In the genomic region with DNA sequence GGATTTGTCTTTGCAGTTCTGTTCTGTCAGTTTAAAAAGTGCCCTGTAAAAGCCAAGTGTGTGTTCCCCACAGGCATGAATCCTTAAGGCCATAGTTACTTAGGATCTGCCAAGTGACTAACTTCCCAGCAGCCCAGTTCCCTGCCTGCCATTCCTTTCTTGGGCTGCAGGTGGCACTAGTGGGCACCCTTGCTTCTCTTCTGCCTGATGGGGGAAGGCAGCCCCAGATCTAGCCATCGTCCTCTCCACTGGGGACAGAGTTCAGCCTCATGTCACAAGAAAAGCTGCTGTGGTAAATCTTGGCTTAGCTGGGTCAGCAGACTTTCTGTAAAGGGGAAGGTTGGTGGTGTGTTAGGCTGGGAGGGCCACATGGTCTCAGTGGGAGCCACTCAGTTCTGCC, we compare ENCODE assay signal across 8 mouse cellular contexts. TPM values are rescaled to one million over a fixed set of nuclear protein-coding genes. Genes with fewer than 3 reads are reported as not detected.
DNase-seq lines count a peak whose midpoint lies in the region; ATAC-seq and TF ChIP-seq lines count a peak whose summit lies in the region.

No protein-coding gene starts in this region.

- H3K27me3 ChIP-seq in neural tube, embryonic 15.5 days (replicated peaks) = no peaks in the 10 kb centered on the region
- H3K27me3 ChIP-seq in limb, embryonic 12.5 days = no peaks in the 10 kb centered on the region
- no peaks in the 10 kb centered on the region for H3K27me3 ChIP-seq in splenic B cell, adult 2 months (ENCODE audit: control insufficient read depth, insufficient read depth, low read length, poor library complexity, severe bottlenecking)

- no peak overlapping the region for H3K9ac ChIP-seq in neural tube, embryonic 15.5 days (replicated peaks)
- no peak overlapping the region for H3K9ac ChIP-seq in limb, embryonic 12.5 days (replicated peaks)

- H3K9me3 ChIP-seq in neural tube, embryonic 15.5 days (replicated peaks) = no peaks in the 10 kb centered on the region
- no peaks in the 10 kb centered on the region for H3K9me3 ChIP-seq in limb, embryonic 12.5 days

- no peak overlapping the region for H3K4me2 ChIP-seq in neural tube, embryonic 15.5 days
- no peak overlapping the region for H3K4me2 ChIP-seq in limb, embryonic 12.5 days

- H3K4me1 ChIP-seq in neural tube, embryonic 15.5 days = no peaks in the 10 kb centered on the region
- no peaks in the 10 kb centered on the region for H3K4me1 ChIP-seq in cortical plate, adult 2 months (ENCODE audit: control insufficient read depth, insufficient read depth, low read length)
- H3K4me1 ChIP-seq in limb, embryonic 12.5 days (replicated peaks) = no peaks in the 10 kb centered on the region

- TF ChIP-seq POLR2A in cortical plate, adult 2 months (IDR thresholded peaks at IDR 0.05; ENCODE audit: extremely low read depth, insufficient read depth, low read length) = no peak

- 0% methylated on average over 1 of the region's 1 CpGs for WGBS in neural tube, embryonic 15.5 days
- 0% methylated on average over 1 of the region's 1 CpGs for WGBS in limb, embryonic 12.5 days

- peak; percentile 80 for DNase-seq in neural tube, embryonic 10.5 days (ENCODE audit: extremely low spot score, low spot score)
- peak; percentile 71 to 84 for DNase-seq in heart, adult 18-20 months
- peak; percentile 61 to 85 for DNase-seq in kidney, adult 8-10 months
- peak; percentile 91 for DNase-seq in splenic B cell, adult 2 months (ENCODE audit: low read depth, low spot score)

- no peak; the same call in 1 of the 2 replicates for ATAC-seq in neural tube, embryonic 15.5 days (ENCODE audit: low FRiP score)
- peak; percentile 56; the same call in 1 of the 2 replicates for ATAC-seq in limb, embryonic 12.5 days (ENCODE audit: insufficient number of reproducible peaks, insufficient read depth, low FRiP score, low TSS enrichment, low read depth)
- peak; percentile 89 for ATAC-seq in monocyte, adult 5-6 weeks (replicated peaks; ENCODE audit: insufficient number of reproducible peaks, low FRiP score, low TSS enrichment, poor library complexity, severe bottlenecking)

- H3K27ac ChIP-seq in neural tube, embryonic 15.5 days (replicated peaks) = no peak overlapping the region
- no peak overlapping the region for H3K27ac ChIP-seq in cortical plate, adult 2 months (ENCODE audit: insufficient read depth, low read length)
- H3K27ac ChIP-seq in limb, embryonic 12.5 days = no peak overlapping the region

- no peak overlapping the region for H3K4me3 ChIP-seq in neural tube, embryonic 15.5 days (replicated peaks)
- no peak overlapping the region for H3K4me3 ChIP-seq in cortical plate, adult 2 months (ENCODE audit: insufficient read depth, low read length)
- no peak overlapping the region for H3K4me3 ChIP-seq in limb, embryonic 12.5 days (replicated peaks)

- peak; percentile 97 for TF ChIP-seq CTCF in cortical plate, adult 2 months (IDR thresholded peaks at IDR 0.05; ENCODE audit: extremely low read depth, insufficient read depth, low read length)

- H3K36me3 ChIP-seq in neural tube, embryonic 15.5 days = peaks cover 59% of the 10 kb centered on the region
- H3K36me3 ChIP-seq in limb, embryonic 12.5 days = peaks cover 65% of the 10 kb centered on the region
- H3K36me3 ChIP-seq in splenic B cell, adult 2 months (ENCODE audit: control insufficient read depth, insufficient read depth, low read length, poor library complexity, severe bottlenecking) = peaks cover 2% of the 10 kb centered on the region; the same call in 1 of the 2 replicates

RNA-seq across cellular contexts. Expression of a gene that starts 59.6 kb away (rescaled TPM):
- polyA plus RNA-seq in neural tube, embryonic 15.5 days (2015; fragmentation: Nextera tagmentation; extraction: Ambion mirVana) = 35.5 and 35.9 TPM in 2 replicates
- polyA plus RNA-seq in cortical plate, adult 2 months (2012; rRNA removed) = 34.2 and 35.0 TPM in 2 replicates
- 1 to 10 TPM; 3.1 to 3.5 TPM for total RNA-seq in heart, adult 18-20 months (2021)
- 32.5 and 33.2 TPM in 2 replicates for polyA plus RNA-seq in limb, embryonic 12.5 days (2016; fragmentation: Nextera tagmentation; extraction: Ambion mirVana)
- total RNA-seq in monocyte, adult 5-6 weeks (2017) = 1.3 to 5.3 TPM (median 3.6 TPM) in 3 replicates
